Mouse (Mus musculus) cerebellum, postnatal 10 days (tissue): Measurements from ENCODE around the gene Runx3.
"Not testable (repeated sequence)": the region's sequence is repeated elsewhere in the genome, so short reads cannot be mapped to it uniquely, and the experiment has no call there.

Experiments used
- DNase-seq, 2 experiments: peaks; one replicate each; pipeline ENCODE4 v3.0.0; 2021; ENCODE audit warnings: mixed read lengths in 2 of 2

Gene Runx3

DNA sequence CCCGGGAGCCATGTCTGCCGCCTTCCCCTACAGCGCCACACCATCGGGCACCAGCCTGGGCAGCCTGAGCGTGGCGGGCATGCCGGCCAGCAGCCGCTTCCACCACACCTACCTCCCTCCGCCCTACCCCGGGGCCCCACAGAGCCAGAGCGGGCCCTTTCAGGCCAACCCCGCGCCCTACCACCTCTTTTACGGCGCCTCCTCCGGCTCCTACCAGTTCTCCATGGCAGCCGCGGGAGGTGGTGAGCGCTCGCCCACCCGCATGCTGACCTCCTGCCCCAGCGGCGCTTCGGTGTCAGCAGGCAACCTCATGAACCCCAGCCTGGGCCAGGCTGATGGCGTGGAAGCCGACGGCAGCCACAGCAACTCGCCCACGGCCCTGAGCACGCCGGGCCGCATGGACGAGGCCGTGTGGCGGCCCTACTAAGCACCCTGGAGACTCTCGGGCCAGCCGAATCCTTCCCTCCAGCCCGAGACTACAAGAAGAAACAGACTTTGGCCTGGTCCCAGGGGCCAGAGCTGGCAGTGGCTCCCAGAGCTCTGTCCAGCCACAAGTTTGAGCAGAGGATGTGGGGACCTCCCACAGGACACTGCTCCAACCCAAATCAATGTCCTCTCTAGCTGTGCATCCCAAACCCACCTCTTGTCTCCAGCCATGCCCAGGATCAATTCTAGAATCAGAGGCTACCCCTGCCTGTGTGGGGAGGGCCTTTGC lies 55.1 kb downstream of the Runx3 start:
- peak in 1 of 2 experiments; percentile 48 for DNase-seq

DNA sequence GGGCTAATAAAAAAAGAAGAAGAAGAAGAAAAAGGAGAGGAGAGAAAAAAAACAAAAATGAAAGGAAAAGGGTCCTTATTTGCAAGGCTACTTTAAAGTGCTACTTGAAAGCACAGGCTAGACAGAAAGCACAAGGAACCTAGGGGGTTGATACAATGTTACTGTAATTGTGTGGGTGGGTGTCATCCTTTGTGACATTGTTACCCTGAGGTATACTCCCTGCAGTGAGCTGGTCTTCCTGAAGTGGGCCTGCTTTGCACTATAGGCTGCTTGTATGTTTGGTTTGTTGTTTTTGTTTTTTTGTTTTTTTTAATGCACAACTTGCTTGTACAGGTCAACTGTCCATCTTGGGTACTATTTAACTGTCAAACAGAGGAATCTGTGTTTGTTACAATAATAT lies 57.1 kb downstream of the Runx3 start:
- no peak for DNase-seq

DNA sequence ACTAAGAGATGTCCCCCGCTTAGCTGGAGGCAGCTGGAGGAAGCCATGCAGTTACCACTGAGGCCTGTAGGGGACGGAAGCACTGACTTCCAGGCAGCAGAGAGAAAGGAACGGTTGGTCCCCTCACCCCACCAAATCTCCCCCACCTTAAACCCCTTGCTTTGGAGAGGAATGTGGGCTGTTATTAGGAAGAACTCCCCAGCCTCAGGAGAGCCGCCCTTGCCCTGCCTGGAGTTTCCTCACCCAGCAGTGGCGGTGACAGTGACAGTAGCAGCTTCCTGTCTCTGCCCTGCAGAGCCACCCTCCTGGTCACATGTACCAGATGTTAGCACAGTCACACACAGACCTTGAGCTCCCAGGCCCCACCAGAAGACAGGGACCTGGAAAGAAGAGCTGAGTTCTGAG lies 58.6 kb downstream of the Runx3 start:
- DNase-seq: peak; percentile 59 to 66

GRCm38 (mm10) chr4:135181819-135182218 lies 61.4 kb downstream of the Runx3 start:
- DNase-seq: no peak

DNA sequence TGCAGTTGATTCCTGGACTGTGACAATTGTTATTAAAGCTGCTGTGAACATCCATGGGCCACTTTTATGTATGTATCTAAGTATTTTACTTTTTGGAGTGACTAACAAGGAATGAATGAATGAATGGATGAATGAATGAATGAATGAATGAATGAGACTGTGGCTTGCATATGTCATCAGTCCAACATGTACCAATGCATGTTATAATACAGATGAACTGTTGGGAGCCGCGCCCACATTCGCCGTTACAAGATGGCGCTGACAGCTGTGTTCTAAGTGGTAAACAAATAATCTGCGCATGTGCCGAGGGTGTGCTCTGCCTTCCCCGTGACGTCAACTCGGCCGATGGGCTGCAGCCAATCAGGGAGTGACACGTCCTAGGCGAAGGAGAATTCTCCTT lies 63.8 kb downstream of the Runx3 start:
- DNase-seq: not testable (repeated sequence)

GRCm38 (mm10) chr4:135189452-135190008 lies 69.1 kb downstream of the Runx3 start:
- no peak for DNase-seq

- no peak for DNase-seq
Observed at GRCm38 (mm10) chr4:135190364-135190763, 69.9 kb downstream of the Runx3 start.

- no peak for DNase-seq
Observed at GRCm38 (mm10) chr4:135191185-135191584, 70.7 kb downstream of the Runx3 start.

- DNase-seq: no peak
Observed at GRCm38 (mm10) chr4:135191604-135192003, 71.2 kb downstream of the Runx3 start.

- DNase-seq: no peak
Observed at GRCm38 (mm10) chr4:135192841-135193240, 72.4 kb downstream of the Runx3 start.

DNA sequence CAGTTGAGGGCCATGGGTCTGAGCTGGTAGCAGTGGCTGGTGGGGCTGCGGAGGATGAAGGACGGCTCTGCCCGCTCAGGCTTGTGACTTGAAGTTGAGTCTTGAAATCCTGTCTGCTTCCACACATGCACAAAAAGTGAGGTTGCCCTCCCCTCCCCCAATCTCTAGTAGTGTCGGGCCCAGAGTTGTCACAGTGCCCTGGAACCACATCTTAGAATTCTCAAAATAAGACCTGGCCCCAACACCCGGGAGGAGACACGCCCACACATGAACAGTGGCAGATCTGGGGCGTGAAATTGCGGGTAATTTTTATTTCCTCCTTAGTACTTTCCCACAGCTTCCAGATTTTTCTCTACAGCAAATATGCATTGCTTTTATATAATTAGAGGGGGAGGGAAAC lies 77.4 kb downstream of the Runx3 start:
- no peak for DNase-seq

GRCm38 (mm10) chr4:135201771-135202170 lies 81.3 kb downstream of the Runx3 start:
- peak; percentile 39 for DNase-seq

DNA sequence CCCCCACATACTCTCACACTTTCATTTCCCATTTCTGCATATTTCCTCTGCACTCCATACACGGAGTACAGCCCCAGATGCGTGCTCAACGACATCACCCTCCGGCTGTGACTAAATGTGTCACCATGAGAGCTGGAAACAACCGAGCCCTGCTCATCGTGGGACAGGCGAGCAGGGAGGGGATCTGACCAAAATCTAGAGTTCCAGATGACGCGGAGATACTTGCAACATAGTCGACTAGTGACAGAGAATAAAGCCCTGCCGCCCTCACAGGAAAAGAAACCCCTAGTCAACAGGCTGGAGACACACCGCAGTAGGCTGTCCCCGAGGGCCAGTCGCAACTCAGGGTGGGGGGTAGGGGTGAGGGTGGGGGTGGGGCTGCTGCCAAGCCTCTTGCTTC lies 82.8 kb downstream of the Runx3 start:
- no peak for DNase-seq

GRCm38 (mm10) chr4:135203806-135204560 lies 83.5 kb downstream of the Runx3 start:
- DNase-seq: peak; percentile 58 to 60

DNA sequence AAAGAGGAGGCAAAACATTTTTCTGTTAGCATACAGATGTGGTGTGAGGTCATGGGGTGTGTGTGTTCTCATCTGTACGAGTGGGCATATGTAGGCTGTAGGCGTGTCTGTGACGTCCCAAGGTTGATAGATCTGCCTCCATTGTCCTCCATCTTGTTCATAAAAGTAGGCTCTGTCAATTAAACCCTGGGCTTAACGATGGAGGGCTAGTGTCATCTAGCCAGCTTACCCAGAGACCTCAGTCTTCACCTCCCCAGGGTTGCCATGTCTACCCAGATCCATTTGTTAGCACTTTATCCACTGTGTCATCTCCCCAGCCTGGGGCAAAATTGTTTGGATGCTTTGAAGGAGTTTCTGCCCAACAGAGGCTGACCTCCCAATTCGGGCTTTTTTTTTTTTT lies 84.2 kb downstream of the Runx3 start:
- no peak for DNase-seq

DNA sequence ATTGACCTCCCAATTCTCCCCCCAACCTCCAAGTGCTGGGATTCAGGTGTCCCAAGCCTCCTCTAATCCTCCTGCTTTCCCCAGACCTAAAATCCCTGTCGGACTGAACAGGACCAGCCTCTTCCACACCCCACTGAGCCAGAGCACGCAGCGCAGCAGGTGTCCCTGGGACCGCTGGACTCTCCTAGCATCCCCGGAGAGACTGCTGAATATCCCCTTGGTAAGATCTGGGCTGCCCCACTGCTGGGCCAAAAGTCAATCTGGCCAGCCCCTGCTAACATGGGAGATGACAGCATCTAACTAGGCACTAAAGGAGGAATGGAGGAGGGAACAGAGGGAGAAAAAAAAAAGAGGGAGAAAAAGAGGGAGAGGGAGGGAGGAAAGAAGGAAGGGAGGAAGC lies 84.8 kb downstream of the Runx3 start:
- DNase-seq: peak in 1 of 2 experiments; percentile 13

DNA sequence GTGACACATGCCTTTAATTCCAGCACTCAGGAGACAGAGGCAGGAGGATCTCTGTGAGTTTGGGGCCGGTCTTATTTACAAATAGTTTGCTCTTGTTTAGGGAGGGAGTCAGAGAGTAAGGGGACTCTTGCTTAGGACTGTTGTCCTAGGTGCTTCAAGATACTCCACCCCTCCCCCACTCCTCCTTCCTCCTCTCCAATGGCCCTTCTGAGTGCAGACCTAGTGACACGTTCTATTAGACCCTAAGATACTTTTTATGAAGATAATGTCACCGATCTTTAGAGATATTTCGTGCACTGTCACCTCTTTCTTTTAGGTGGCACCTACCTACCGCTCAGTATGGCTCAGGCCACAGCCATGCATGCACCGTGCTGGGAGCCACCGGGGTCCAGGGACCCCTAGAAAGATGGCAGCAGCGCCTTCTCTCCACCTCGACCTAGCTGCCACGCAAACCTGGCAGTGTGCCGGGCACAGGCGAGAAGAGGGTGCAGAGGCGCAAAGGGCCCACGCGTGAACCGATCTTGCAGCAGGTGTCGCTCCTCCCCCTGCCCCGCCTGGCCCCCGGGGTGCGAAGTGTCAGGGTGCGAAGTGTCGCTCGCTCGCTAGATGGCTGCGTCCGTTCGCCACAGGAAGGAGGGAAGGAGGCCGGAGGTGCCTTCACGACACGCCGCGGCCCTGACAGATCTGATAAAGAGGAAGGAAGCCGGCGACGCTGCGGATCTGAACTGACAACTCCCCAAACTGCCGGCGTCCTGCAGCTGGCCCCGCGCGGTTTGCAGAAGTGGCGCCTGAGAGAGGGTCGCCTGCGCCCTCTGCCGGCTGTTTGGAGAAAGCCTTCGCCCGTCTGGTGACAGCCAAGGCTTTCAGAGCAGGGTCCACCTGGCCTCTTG lies 85.5 kb downstream of the Runx3 start:
- DNase-seq: peak; percentile 91 to 93

DNA sequence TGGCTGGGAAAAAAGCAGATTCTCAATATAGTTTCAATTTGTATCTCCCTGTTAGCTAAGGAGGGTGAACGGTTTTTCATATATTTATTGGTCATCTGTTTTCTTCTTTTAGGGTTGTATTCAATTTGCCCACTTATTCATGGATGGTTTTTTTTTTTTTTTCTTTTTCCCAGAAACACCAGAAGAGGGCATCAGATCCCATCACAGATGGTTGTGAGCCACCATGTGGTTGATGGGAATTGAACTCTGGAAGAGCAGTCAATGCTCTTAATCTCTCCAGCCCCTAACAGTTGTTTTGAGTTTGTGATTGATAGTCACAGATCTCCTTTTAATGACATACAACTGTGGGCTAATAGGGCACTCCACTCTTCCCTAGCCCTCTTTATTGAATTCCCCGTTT lies 89.4 kb downstream of the Runx3 start:
- no peak for DNase-seq

- peak; percentile 91 to 92 for DNase-seq
Observed at GRCm38 (mm10) chr4:135219652-135220051, 99.2 kb downstream of the Runx3 start.

DNA sequence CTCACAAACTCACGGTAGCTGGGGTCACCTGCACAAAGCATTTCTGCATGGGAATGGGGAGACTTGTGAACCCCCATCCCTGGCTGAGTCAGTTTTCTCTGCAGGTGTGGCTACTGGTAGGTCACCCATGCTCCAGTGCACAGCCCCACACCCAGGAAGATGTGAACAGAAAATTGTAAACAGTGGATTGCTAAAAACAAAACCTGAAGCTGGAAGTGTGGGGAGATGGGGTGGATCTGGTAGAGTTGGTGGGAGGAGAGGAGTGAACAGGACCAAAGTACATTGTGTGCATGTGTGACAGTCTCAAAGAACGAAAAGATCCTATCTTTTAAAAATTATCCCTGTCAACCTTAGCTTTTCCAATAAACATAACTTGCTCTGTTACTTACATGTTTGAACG lies 100.2 kb downstream of the Runx3 start:
- no peak for DNase-seq

DNA sequence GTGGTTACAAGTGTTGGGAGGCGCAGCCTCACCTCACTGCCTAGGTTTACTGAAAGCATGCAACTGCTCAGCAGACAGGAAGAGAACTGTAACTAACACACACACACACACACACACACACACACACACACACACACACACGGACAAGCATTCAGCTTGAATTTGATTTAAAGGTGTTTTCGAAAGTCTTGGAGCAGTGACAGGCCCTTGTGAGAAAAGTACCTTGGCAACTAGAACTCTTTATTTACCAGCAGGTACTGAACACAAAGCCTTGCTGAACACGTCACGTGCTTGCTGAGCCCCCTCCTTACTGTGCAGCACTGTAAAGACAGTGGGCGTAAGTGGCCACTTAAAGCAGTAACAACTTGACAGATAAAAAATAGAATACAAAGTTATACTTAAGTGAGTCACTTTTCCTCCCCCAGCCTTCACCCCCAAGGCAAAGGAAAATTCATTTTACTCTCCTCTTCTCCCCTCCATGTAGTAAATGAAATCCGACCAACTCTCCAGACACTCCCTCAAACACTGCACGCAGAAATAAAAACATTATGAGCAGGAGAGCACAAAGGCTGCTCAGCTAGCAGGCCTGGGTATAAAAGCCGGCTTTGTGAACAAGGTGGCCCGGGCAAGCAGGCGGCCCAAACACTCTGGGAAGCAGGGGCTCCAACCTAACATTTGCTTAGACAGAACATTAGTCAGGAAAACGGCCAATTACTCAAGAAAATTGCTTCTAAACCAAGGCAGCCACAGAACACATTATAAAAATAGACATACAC lies 101.4 kb downstream of the Runx3 start:
- no peak for DNase-seq

DNA sequence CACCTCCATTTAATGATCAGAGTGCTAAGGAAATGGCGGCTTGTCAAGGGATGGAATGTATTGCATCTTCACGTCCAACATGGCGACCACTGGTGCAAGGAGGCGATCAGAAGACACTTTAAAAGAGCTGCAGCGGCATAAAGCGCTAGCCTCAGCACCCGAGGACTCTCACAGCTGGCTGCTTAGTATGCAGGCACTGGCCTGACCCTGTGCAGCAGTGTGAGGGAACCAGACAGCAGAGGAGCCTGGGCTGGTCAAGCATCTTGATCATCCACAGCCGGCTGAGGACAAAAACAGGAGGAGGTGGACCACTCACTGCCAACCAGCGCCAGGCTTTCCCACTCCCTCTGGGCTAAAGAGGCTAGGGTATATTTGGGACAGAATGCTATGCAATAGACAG lies 103.4 kb downstream of the Runx3 start:
- DNase-seq: peak; percentile 18 to 22
